Mouse (Mus musculus): ENCODE data around the gene Gtf3c2.

Gtf3c2 gene

GRCm38 (mm10) chr5:31198170-31198569 lies 18.2 kb upstream of the Gtf3c2 start:
- no peak for DNase-seq (ENCODE audit: low spot score)

DNA sequence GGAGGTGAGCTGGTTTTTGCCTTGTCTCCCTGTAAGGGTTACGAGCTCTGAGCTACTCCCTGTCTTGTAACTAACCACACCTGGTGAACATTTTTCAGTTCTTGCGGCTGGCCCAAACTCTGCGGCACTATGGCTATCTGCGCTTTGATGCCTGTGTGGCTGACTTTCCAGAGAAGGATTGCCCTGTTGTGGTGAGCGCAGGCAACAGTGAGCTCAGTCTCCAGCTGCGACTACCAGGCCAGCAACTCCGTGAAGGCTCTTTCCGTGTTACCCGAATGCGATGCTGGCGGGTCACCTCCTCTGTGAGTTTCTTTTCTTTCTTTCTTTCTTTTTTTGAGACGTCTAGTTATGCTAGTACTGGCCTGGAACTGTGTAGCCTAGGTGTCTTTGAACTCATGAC lies 17.1 kb upstream of the Gtf3c2 start:
- DNase-seq (ENCODE audit: low spot score): no peak

DNA sequence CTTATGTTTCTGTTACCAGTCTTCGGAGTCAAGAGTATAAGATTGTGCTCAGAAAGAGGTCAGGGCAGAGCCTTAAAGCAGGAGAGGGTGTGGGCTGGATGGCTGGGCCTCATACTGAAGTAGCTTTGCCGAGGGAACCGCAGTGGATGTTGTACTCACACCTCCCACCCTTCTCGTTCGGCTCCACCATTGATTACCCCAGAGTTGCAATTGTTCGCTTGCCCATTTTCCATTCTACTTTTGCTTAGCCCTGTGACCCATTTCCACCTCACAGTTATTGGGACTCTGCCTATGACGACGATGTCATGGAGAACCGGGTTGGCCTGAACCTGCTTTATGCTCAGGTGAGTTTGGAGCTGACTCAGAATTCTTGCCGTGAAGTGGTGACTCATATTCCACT lies 16.3 kb upstream of the Gtf3c2 start:
- no peak for DNase-seq (ENCODE audit: low spot score)

DNA sequence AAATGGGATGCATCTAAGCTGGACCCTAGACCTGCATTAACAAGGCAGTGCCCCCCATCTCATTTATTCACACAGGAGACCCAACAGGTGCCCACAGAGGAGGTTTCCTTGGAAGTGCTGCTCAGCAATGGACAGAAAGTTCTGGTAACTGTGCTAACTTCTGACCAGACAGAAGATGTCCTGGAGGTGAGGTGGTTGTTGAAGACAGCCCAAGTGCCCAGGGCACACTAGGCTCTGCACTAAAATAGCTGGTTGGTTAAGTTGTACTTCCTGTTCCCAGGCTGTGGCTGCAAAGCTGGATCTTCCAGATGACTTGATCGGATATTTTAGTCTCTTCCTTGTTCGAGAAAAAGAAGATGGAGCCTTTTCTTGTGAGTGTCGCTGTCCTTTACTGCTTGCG lies 15.7 kb upstream of the Gtf3c2 start:
- DNase-seq (ENCODE audit: low spot score): no peak

DNA sequence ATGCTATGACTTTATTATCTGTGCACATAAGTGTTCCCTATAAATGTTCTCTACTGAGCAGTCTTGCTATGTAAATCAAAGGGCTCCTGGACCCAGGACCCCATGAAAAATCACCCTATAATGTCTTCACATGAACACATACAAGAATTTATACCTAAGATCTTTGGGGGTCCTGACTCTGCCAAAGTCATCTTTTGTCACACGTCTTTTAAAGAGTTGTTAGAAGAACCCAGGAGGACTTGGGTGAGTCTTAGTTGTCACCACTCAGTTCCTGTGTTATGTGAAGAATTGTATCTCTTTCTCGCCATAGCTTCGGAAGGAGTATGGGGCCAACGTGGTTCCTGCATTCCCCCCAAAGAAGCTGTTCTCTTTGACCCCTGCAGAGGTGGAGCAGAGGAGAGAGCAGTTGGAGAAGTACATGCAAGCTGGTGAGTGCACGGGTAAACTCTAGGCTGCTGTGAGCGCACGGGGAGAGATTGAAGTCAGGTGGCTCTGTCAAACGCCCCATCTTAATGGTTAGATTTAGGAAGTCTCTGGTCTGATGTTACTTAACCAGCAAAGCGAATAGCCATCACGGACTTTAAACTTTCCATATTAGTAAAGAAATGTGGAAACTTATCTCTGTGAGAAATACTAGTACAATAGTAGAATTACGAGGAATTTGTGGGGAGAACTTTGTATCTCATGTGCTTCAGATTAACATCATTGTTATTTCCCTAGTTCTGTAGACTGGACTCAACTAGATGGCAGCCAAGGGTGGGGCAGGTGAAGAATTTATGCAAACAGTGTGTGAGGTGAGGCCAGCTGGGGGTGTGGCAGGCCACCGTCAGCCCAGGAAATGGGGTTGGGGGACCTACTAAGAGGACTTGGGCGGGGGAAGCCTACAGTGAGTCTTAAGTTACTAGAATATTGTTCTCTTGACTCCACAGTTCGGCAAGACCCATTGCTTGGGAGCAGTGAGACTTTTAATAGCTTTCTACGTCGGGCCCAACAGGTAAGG lies 14.8 kb upstream of the Gtf3c2 start:
- no peak for DNase-seq (ENCODE audit: low spot score)

DNA sequence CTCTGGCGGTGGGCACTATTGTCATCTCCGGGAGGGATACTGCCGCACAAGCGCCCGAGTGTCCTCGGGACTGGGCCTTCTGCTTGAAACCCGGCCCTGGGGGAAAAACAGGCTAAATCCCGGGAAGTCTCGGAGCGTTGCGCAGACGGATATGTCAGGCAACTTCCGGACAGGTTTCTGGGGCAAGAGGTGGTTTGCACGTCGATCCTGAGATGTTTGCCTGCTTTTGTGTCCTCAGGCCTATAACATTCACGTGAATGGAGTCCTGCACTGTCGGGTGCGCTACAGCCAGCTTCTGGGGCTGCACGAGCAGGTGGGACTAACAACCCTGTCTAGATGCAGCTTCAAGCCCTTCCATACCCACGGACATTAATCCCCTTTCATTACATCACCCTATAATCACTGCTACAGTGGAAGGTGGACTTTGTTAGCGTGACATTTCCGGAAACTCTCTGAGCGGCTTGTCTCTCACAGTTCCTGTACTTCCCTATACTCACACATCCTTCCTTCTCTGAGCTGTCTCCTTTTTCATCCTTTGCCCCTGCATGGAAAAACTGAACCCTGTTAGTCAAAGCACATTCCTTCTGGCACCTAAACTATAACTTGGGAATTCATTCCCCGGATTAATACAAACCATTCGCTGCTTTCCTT lies 13.8 kb upstream of the Gtf3c2 start:
- no peak for DNase-seq (ENCODE audit: low spot score)

DNA sequence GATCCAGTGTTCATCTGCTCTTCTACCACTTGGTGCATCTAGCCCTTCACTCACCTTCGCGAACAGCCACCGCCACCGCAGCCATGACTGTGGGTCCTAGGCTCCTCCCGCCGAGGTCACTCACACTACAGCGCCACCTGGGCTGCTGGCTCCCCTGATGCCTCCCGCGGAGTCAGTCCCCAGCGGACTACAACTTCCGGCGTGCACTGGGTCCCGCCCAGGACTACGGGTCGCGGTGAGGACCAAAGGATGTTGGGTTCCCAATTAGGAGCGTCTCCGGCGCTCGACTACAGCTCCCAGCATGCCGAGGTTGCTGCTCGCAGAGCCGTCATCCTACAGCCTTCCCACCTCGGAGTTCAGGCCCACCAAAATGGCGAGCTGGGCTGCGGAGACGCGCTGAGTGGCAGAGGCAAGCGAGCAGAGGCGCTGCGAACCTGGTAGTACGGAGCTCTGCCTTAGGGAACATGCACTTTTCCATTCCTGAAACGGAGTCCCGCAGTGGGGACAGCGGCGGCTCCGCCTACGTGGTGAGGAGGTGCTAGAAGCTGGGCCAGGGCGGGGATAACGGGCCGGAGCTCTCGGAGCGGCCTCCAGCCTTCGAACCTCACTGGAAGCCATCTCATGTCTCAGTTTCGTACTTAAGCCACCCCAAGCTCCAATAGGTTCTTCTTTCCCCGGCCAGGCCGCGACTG lies 13.1 kb upstream of the Gtf3c2 start, which contains the start of the genes Snx17 and Eif2b4:
TSS of gene Snx17 (plus strand) at position 289 of the 692 bp plus-strand sequence.
TSS of gene Eif2b4 (minus strand) at position 492 of the 692 bp plus-strand sequence.
- peak; percentile 98 for DNase-seq (ENCODE audit: low spot score)

- no peak for DNase-seq (ENCODE audit: low spot score)
These were observed 12.3 kb upstream of the Gtf3c2 start for GRCm38 (mm10) chr5:31192045-31192938.

DNA sequence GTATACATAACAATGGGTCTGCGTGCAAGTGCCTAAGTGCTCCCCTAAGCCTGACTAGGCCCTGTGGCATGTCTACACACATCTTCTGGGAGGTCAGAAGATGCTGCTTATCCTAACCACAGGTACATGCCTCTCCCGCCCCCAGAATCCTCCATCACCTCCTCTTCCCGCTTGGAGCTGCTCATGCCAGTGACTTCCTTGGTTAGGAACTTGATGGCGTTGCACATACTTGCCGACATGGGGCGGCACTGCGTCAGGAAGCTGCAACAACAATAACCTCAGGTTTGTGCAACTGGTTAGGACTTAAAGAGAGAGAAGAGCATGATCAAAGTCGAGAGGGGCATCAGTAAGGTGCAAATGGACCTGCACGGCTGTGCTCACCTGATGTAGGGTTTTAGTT lies 10.3 kb upstream of the Gtf3c2 start:
- no peak for DNase-seq (ENCODE audit: low spot score)

DNA sequence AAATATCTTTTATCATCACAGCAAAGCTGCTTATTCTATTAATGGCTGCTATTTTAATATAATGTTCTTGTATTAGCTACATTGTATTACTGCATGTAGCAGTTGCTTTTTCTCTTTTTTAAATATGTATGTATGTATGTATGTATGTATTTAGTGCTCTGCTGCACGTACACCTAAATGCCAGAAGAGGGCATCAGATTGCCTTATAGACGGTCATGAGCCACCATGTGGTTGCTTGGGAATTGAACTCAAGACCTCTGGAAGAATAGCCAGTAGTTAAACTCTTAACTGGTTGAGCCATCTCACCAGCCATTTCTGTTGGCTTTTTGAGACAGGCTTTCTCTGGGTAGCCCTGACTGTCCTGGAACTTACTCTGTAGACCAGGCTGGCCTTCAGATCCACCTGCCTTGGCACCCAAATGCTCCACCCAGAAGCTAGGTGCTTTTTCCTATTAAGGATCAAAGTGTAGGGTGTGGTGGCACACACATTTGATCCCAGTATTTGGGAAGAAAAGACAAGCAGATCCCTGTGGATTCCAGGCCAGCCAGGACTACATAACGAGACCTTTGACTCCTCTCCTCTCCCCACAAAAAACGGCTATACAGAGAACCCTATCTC lies 8.4 kb upstream of the Gtf3c2 start:
- DNase-seq (ENCODE audit: low spot score): no peak

DNA sequence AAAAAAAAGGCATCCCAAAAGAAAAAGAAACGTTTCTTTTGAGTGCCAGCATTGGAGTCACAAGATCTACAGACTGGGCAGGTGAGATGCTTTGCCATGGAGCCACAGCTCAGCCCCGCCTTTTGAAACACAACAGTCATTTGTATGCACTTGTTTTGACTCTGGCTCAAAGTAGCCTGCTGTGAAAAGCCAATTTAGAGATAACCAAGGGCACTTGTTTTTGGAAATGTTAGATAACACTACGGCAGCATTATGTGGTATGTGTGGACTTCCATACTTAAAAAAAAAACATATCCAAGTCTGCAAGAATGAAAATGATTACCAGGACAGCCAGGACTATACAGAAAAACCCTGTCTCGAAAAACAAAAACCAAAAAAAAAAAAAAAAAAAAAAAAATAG lies 3.7 kb upstream of the Gtf3c2 start:
- no peak for DNase-seq (ENCODE audit: low spot score)

GRCm38 (mm10) chr5:31181183-31181770 lies 1.3 kb upstream of the Gtf3c2 start:
- no peak for DNase-seq (ENCODE audit: low spot score)

DNA sequence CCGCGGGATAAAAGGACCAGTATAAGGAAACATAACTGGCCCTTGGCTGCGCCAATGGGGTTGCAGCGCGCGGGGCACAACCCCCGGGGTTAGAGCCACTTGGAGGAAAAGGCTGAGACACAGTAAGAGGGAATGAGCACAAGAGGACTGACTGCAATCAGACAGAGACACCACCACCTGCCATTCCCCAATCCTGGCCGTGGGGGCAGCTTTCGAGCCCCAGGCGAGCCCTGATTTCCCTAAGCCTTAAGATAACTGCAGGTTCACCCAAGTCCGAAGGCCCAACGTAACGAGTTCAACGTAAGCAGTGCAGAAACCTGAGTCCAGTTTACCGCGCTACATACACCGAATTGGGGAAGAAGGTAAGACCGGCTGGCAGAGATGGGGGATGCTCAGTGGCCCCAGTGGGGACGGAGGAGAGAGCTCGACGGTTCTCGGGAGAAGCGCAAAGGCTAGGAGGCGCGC lies 611 bp downstream of the Gtf3c2 start:
- no peak for DNase-seq (ENCODE audit: low spot score)

DNA sequence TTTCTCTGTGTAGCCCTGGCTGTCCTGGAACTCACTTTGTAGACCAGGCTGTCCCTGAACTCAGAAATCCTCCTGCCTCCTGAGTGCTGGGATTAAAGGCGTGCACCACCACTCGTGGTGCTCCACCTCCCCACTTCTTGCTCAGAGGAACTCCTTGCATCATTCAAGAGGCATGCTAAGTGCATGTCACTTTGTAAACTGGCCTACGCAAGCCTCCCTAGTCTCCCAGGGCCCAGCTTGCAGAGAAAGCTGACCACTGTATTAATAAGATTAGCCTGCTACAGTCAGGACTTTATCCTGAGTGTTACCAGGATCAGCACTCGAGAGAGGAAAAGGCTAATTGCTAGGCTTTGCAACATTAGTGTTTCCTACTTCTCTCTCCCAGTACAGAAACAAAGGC lies 11.3 kb downstream of the Gtf3c2 start:
- no peak for DNase-seq (ENCODE audit: low spot score)

DNA sequence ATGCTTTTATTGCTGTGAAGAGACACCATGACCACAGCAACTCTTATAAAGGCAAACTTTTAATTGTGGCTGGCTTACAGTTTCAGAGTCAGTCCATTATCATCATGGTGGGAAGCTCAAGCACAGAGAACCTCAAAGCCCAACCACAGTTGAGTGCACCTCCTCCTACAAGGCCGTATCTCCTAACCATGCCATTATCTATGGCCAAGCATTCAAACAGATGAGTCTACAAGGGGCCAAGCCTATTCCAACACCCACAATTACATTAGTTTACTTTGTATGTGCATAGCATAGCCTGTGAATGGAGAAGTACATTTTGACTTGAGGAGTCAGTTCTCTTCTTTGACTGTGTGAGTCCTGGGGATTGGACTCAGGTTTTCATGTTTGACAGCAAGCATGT lies 15.1 kb downstream of the Gtf3c2 start:
- no peak for DNase-seq (ENCODE audit: low spot score)

DNA sequence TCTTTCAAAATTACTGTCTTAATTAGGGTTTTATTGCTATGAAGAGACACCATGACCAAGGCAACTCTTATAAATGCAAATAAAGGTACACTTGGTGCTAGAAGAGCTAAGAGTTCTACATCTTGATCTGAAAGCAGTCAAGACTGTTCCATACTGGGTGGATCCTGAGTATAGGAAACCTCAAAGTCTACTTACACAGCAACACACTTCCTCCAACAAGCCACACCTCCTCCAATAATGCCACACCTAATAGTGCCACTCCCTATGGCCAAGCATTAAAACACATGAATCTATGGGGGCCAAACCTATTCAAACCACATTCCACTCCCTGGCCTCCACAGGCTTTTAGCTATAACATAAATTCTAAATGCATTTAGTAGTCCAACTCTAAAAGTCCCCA lies 17.5 kb downstream of the Gtf3c2 start:
- DNase-seq (ENCODE audit: low spot score): no peak

GRCm38 (mm10) chr5:31154152-31154553 lies 25.8 kb downstream of the Gtf3c2 start, which contains the start of gene Mpv17:
Gene Mpv17, minus strand, starts transcription at chr5:31154251.
- DNase-seq (ENCODE audit: low spot score): peak; percentile 71

- DNase-seq (ENCODE audit: low spot score): no peak
These were observed 26.3 kb downstream of the Gtf3c2 start for GRCm38 (mm10) chr5:31153516-31154151.

GRCm38 (mm10) chr5:31151746-31152145 lies 28.2 kb downstream of the Gtf3c2 start:
- DNase-seq (ENCODE audit: low spot score): peak; percentile 26

GRCm38 (mm10) chr5:31149781-31150180 lies 30.2 kb downstream of the Gtf3c2 start:
- DNase-seq (ENCODE audit: low spot score): no peak

All from urinary bladder, postnatal 25 days (tissue).